Mouse (Mus musculus) layer of hippocampus, postnatal 10 days (tissue): ENCODE data around the gene Cln5. TPM values are rescaled to one million over a fixed set of nuclear protein-coding genes. Genes with fewer than 3 reads are reported as not detected.
A peak's percentile ranks its signal among the peaks of the same experiment; 100 is the strongest.

Source experiments
- DNase-seq, 2 experiments: peaks; one replicate each; pipeline ENCODE4 v3.0.0; 2021; ENCODE audit warnings: low spot score in 2 of 2
- total RNA-seq, 2 experiments: library from RNA; stranded (reverse); gene quantifications; 2 replicates each; pipeline ENCODE4 v1.2.3; 2021

Gene Cln5
- total RNA-seq, 2 experiments from 2014 or later = 6.5 to 6.9 TPM

GRCm38 (mm10) chr14:103078006-103078912 is 8.2 kb downstream of the Cln5 start:
- DNase-seq = no peak

- no peak for DNase-seq
Measured at GRCm38 (mm10) chr14:103079209-103079977, 9.4 kb downstream of the Cln5 start.

DNA sequence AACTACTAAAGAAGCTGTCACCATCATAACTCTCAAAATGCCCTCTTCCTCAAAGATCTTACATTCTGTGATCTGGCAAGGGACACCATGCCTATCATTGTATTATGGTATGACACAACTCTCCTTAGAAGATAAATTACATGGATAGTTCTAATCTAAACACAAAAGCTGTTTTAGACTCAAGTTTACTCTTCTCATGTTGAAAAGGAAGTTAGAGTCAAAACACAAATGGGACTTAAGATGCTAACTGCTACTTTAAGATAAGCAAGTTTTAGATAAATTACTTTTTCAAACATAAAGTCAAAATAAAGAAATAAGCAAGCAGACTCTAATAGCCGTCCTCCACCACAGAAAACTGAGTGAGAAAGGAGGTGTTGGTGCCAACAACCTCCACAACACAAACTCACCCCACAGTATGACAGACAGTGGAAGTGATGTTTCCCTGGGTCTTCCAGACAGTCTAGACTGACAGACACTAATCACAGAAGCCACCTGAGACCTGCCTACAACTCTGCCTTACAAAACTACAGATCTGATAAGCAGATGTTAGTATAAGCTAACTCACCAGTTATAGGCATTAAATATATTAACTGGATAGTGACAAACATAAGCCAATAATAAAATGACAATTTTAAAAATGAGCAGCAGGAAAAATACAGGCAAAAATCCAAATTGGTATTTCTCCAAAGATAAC is 16.0 kb downstream of the Cln5 start:
- no peak for DNase-seq

GRCm38 (mm10) chr14:103086671-103087324 is 16.8 kb downstream of the Cln5 start:
- DNase-seq = no peak

DNA sequence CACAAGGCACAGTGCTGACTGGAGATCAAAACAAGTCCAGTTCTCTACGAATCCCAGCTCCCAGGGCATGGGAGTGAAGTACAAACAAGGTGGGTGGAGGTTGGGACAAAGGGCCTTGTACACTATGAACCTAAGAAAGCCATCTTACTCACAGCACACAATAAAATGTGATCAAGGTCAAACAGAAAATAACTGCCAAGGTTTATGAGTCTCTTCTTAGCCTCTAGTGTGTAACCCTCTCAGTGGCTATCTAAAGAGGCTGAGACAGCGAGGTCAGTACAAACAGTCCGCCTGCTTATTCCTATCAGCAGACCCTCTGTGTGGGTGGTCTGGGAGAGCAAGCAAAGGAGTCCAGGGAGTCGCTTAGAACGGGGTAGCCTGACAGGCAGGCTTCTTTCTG is 17.8 kb downstream of the Cln5 start:
- DNase-seq = no peak

DNA sequence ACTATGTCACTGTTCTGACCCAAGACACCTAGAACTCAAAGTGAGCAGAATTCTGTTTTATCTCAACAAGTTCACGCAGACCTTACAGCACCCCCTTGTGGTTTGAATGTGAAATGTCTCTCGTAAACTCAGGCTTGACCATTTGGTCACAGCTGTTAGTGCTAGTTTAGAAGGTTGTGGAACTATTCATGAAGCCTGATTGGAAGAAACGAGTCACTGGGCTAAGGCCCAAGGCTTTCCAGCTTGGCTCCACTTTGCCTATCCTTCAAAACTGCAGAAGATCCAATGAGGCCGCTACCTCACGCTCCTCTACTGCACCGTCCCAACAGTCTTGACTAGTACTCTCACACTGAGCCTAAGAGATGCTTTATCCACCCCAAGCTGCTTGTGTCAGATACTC is 18.6 kb downstream of the Cln5 start:
- DNase-seq = peak; percentile 31 to 46

GRCm38 (mm10) chr14:103093236-103093635 is 23.2 kb downstream of the Cln5 start:
- DNase-seq = no peak

DNA sequence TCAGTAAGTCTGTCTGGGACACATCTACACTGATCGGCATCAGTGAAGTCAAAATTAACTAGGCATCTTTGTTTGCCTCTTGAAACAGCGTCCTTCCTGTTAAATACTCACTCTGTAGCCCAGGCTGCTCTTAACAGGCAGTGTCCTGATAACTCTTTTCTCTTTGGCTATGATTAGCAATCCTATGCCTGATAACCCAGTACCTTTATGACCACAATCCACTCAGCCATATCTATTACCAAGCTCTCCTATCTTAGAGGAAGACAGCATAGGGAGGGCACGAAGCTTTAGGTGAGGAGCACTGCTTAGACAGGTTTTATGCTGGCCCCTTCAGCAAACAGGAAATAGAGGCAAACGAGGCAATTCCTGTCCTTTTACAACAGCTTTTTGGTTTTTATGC is 23.7 kb downstream of the Cln5 start:
- DNase-seq = no peak

GRCm38 (mm10) chr14:103095036-103095435 is 25.0 kb downstream of the Cln5 start:
- DNase-seq = no peak

- DNase-seq = no peak
Measured at GRCm38 (mm10) chr14:103095826-103096225, 25.8 kb downstream of the Cln5 start.

GRCm38 (mm10) chr14:103096621-103097020 is 26.6 kb downstream of the Cln5 start:
- no peak for DNase-seq

DNA sequence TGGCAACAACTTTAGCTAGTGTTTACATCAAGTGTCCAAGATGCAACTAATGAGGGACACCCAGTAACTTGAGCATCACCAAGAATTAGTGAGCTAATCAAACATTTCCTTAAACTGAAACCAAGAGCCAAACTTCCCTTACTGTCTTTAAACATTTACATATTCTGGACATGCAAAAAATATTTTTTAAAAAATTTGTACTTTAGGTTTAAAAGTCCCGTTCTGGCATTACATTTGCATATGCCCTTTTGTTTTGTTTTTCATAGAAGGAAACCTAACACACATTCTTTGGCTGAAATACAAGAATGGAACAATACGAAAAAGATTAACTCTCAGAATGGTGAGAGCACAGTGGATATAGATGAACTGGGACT is 28.2 kb downstream of the Cln5 start:
- DNase-seq = no peak

DNA sequence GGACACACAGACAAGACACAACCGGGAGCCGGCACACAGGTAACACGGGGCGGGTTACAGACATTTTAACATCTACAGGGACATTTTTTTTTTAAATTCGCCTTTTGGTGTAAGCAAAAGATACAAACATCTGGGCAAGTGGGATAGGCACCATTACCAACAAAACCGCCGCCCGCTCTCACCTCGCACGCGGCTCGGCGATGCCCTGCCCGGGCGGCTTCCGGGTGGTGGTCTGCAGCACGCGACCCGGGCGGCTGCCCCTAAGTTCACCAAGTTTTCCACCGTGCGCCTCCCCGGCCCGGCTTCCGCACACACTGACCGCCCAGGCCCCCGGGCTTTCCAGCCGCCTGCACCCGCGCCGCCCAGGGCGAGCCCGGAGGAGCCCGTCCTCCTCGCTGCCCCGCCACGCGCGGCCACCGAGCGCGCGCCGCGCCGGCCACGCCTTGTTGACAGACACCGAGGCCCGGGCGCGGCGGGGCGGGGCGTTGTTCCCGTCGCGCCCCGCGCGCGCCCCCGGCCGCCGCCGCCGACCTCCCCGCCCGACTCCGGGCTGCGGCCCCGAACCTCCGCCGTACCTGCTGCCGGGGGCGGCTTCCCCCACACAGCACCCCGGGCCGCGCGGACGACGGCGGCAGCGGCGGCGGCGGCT is 28.7 kb downstream of the Cln5 start:
- DNase-seq = peak; percentile 69 to 84

DNA sequence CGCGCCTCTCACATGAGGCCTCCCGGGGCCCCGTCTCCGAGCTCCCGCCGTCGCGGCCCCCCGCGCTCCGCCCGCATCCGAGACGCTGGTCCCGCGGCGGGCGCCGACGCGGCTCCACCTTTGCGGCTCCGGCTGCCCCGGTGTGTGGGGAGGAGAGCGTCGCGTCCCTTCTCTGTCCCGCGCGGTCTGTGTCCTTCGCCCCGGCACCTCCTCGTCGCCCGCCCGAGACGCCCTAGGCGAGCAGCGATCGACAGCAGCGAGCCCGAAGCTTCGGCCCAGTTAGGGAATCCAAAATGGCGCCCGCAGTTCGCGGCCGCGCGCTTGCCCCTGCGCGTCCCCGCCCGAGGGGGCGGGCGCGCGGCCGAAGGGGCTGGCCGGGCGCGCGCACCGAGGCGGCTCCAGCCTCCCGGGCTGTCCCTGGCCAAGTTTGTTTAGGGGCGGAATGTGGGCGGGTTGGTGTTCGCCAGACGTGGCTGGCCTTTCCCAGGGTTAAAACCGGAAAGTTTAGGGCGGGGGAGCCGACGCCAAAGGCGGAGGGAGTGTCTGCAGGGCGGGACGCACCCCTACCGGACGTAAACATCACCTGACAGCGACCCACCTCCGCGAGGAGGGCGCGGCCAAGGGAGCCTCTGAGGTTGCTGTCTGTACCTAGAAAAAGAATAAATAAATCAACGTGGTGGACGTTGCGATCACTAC is 29.4 kb downstream of the Cln5 start, which contains the start of gene Fbxl3:
Fbxl3 (minus strand) TSS at position 329 of the 696 bp plus-strand sequence.
- DNase-seq = peak; percentile 80 to 82

- DNase-seq = no peak
Measured at GRCm38 (mm10) chr14:103100296-103100695, 30.3 kb downstream of the Cln5 start.

DNA sequence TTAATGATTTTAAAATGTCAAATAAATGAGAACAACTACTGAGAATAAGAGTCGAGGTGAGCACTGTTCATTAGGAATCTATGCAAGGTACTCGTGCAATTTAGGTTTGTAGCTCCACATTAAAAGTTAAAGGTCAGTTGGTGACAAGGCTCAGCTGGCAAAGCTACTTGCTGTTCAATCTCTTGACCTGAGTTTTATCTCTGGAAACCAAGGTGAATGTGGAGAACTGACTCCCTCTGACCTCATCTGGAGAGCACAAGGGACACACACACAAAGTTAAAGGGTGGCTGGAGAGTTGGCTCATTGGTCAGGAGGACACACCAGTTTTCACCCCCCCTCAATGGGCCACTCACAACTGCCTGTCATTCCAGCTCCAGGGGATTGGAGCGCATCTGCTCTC is 31.2 kb downstream of the Cln5 start:
- DNase-seq = no peak

DNA sequence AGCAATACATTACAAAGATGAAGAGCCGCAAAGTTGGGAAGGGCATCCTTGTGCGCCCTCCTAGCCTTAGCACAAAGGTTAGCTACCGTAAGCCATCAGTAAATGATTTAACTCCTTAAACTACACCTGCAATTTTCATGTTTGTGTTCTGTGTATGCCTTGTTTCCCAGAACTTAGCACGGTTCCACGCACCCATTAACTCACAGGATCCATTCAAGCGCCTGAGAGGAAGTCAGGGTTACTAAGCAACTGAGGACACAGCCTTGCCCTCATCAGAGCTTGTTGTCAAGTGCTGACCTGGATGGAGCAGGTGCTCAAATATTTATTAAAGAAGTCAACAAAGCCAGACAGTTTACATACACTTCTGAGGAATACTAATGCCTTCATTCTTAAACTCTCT is 32.2 kb downstream of the Cln5 start:
- DNase-seq = no peak

- no peak for DNase-seq
Measured at GRCm38 (mm10) chr14:103102731-103103335, 32.8 kb downstream of the Cln5 start.

GRCm38 (mm10) chr14:103106301-103106700 is 36.3 kb downstream of the Cln5 start:
- DNase-seq = no peak

DNA sequence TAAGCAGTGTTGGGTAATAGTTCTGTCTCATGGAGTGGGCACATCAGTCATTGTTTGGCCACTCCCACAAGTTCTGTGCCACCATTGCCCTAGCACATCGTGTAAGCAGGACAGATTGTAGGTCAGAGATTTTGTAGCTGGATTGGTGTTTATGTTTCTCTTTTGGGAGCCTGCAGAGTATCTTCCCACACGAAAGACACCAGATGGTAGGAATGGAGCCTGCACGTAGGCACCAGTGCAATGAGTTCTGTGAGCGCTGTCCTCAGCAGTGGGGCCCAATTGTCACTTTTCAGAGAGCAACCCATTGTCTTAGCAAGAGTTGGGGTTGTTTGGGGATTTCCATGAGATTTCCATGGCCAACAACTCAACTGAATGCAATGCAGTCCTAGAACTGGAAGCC is 40.0 kb downstream of the Cln5 start:
- DNase-seq = no peak
